Mouse (Mus musculus) midbrain, embryonic 13.5 days (tissue): ENCODE measurements around the gene Dusp19. TPM values are rescaled to one million over a fixed set of nuclear protein-coding genes. Genes with fewer than 3 reads are reported as not detected.

ENCODE experiments used
- ATAC-seq: fragments of 200-750 bp; cut with Nextera tagmentation; 2 replicates; pipeline ENCODE4 v1.8.0; 2017; ENCODE audit warnings: mild to moderate bottlenecking, moderate TSS enrichment, moderate library complexity
- H3K27ac ChIP-seq: fragments of 300-500 bp; sonication (generic); 2 replicates; pipeline ENCODE4 v1.5.1; 2015; ENCODE audit warnings: inconsistent platforms, mild to moderate bottlenecking, moderate library complexity
- H3K27me3 ChIP-seq: fragments of 300-500 bp; sonication (generic); 2 replicates; pipeline ENCODE4 v1.6.1; 2015; ENCODE audit warnings: mild to moderate bottlenecking, inconsistent platforms
- H3K36me3 ChIP-seq: fragments of 300-500 bp; sonication (generic); 2 replicates; pipeline ENCODE4 v1.6.1; 2015; ENCODE audit warnings: mild to moderate bottlenecking, inconsistent platforms
- H3K4me1 ChIP-seq: fragments of 300-500 bp; sonication (generic); replicated peaks from 2 replicates; pipeline ENCODE4 v1.6.1; 2015; ENCODE audit warnings: inconsistent platforms
- H3K4me2 ChIP-seq: fragments of 300-500 bp; sonication (generic); replicated peaks from 2 replicates; pipeline ENCODE4 v1.6.1; 2015; ENCODE audit warnings: moderate library complexity, mild to moderate bottlenecking, inconsistent platforms
- H3K4me3 ChIP-seq: fragments of 300-500 bp; sonication (generic); replicated peaks from 2 replicates; pipeline ENCODE4 v1.5.1; 2015; ENCODE audit warnings: mild to moderate bottlenecking, inconsistent platforms
- H3K9ac ChIP-seq: fragments of 300-500 bp; sonication (generic); replicated peaks from 2 replicates; pipeline ENCODE4 v1.6.1; 2015; ENCODE audit warnings: mild to moderate bottlenecking, inconsistent platforms
- H3K9me3 ChIP-seq: fragments of 300-500 bp; sonication (generic); 2 replicates; pipeline ENCODE4 v1.6.1; 2016; ENCODE audit warnings: mild to moderate bottlenecking, inconsistent platforms
- whole genome bisulfite sequencing: fragments of 180-500 bp; shearing (Covaris S2); methylation state at CpG from one replicate; pipeline ENCODE4 v1.1.7; 2015; 5-methylcytosine and 5-hydroxymethylcytosine counted together
- polyA plus RNA-seq: library from polyadenylated mRNA; unstranded; fragments of >200 nt; fragmentation: Nextera tagmentation; extraction: Ambion mirVana; gene quantifications from 2 replicates; pipeline ENCODE4 v1.2.1, GENCODE M21; 2015

Dusp19 gene
- polyA plus RNA-seq, result 17.3 and 17.4 TPM in 2 replicates

GRCm38 (mm10) chr2:80616854-80617737 is at the start of gene Dusp19, which contains the start of gene Nup35:
Gene Dusp19 (plus strand): TSS chr2:80617045.
Gene Nup35 (plus strand): TSS chr2:80617236.
- 2% methylated on average over 21 of the region's 21 CpGs for WGBS
- Histone ChIP-seq H3K9me3 (no peaks in the 10 kb centered on the region), H3K4me2 (peak within 1 kb of the TSS; percentile 81), H3K27ac (peak within 1 kb of the TSS; percentile 80), H3K4me3 (peak within 1 kb of the TSS; percentile 66), H3K36me3 (peaks cover 5% of the 10 kb centered on the region; the same call in 1 of the 2 replicates), H3K9ac (peak within 1 kb of the TSS; percentile 78), H3K27me3 (no peaks in the 10 kb centered on the region), H3K4me1 (peaks cover 18% of the 10 kb centered on the region)
- ATAC-seq, result peak; percentile 100

- Histone ChIP-seq H3K4me1 (0 out of 2 replicates have a peak, but pooled peaks cover 5% of the 10 kb centered on the region), H3K4me3 (no peak overlapping the region), H3K9ac (no peak overlapping the region), H3K36me3 (0 out of 2 replicates have a peak, but pooled peaks cover 2% of the 10 kb centered on the region), H3K27ac (no peak overlapping the region), H3K4me2 (no peak overlapping the region), H3K9me3 (no peaks in the 10 kb centered on the region), H3K27me3 (no peaks in the 10 kb centered on the region)
- ATAC-seq, result no peak
- WGBS, result 93% methylated on average over 4 of the region's 4 CpGs
These were observed 49.4 kb upstream of the Dusp19 start for GRCm38 (mm10) chr2:80567411-80567810.

GRCm38 (mm10) chr2:80570656-80571055 is 46.2 kb upstream of the Dusp19 start:
- Histone ChIP-seq H3K4me1 (0 out of 2 replicates have a peak, but pooled peaks cover 6% of the 10 kb centered on the region), H3K27me3 (no peaks in the 10 kb centered on the region), H3K4me3 (no peak overlapping the region), H3K9me3 (no peaks in the 10 kb centered on the region), H3K9ac (no peak overlapping the region), H3K36me3 (0 out of 2 replicates have a peak, but pooled peaks cover 2% of the 10 kb centered on the region), H3K4me2 (no peak overlapping the region), H3K27ac (no peak overlapping the region)
- no peak for ATAC-seq
- 81% methylated on average over 4 of the region's 4 CpGs for WGBS

GRCm38 (mm10) chr2:80577286-80577685 is 39.6 kb upstream of the Dusp19 start:
- Histone ChIP-seq H3K36me3 (no peaks in the 10 kb centered on the region), H3K27me3 (no peaks in the 10 kb centered on the region), H3K9ac (no peak overlapping the region), H3K4me1 (peaks cover 28% of the 10 kb centered on the region), H3K4me3 (no peak overlapping the region), H3K4me2 (no peak overlapping the region), H3K27ac (no peak overlapping the region), H3K9me3 (no peaks in the 10 kb centered on the region)
- ATAC-seq, result no peak
- WGBS, result 100% methylated on average over 1 of the region's 1 CpGs

- peak overlapping the region; percentile 56 for H3K9ac ChIP-seq
- WGBS, result 57% methylated on average over 6 of the region's 6 CpGs
- no peaks in the 10 kb centered on the region for H3K9me3 ChIP-seq
- no peak for ATAC-seq
- peak overlapping the region; percentile 89 for H3K4me3 ChIP-seq
- no peaks in the 10 kb centered on the region for H3K36me3 ChIP-seq
- H3K4me2 ChIP-seq, result peak overlapping the region; percentile 73
- peaks cover 28% of the 10 kb centered on the region for H3K4me1 ChIP-seq
- H3K27ac ChIP-seq, result no peak overlapping the region
- no peaks in the 10 kb centered on the region for H3K27me3 ChIP-seq
These were observed 37.5 kb upstream of the Dusp19 start for GRCm38 (mm10) chr2:80579253-80579891.

GRCm38 (mm10) chr2:80580311-80580961 is 36.4 kb upstream of the Dusp19 start:
- WGBS, result under 1% methylated on average over 61 of the region's 65 CpGs
- Histone ChIP-seq H3K27ac (peak overlapping the region; percentile 98), H3K36me3 (no peaks in the 10 kb centered on the region), H3K9ac (peak overlapping the region; percentile 98), H3K27me3 (no peaks in the 10 kb centered on the region), H3K4me3 (peak overlapping the region; percentile 89), H3K4me2 (peak overlapping the region; percentile 73), H3K9me3 (no peaks in the 10 kb centered on the region), H3K4me1 (peaks cover 24% of the 10 kb centered on the region)
- peak; percentile 77 for ATAC-seq

- peak within 1 kb of the TSS; percentile 98 for H3K9ac ChIP-seq
- peaks cover 21% of the 10 kb centered on the region for H3K4me1 ChIP-seq
- H3K4me3 ChIP-seq, result peak within 1 kb of the TSS; percentile 89
- ATAC-seq, result peak; percentile 96
- H3K27ac ChIP-seq, result peak within 1 kb of the TSS; percentile 98
- H3K4me2 ChIP-seq, result peak within 1 kb of the TSS; percentile 73
- H3K9me3 ChIP-seq, result no peaks in the 10 kb centered on the region
- H3K27me3 ChIP-seq, result no peaks in the 10 kb centered on the region
- under 1% methylated on average over 78 of the region's 88 CpGs for WGBS
- no peaks in the 10 kb centered on the region for H3K36me3 ChIP-seq
These were observed 35.7 kb upstream of the Dusp19 start, which contains the start of gene Nckap1 for GRCm38 (mm10) chr2:80581043-80581711. Gene Nckap1 (minus strand): TSS chr2:80581380.

GRCm38 (mm10) chr2:80582356-80582755 is 34.5 kb upstream of the Dusp19 start:
- Histone ChIP-seq H3K4me3 (no peak overlapping the region), H3K9me3 (no peaks in the 10 kb centered on the region), H3K27ac (no peak overlapping the region), H3K9ac (no peak overlapping the region), H3K27me3 (no peaks in the 10 kb centered on the region), H3K36me3 (no peaks in the 10 kb centered on the region), H3K4me2 (no peak overlapping the region), H3K4me1 (peaks cover 19% of the 10 kb centered on the region)
- 84% methylated on average over 3 of the region's 3 CpGs for WGBS
- no peak for ATAC-seq

GRCm38 (mm10) chr2:80594215-80594918 is 22.5 kb upstream of the Dusp19 start:
- Histone ChIP-seq H3K4me3 (no peak overlapping the region), H3K27me3 (no peaks in the 10 kb centered on the region), H3K4me1 (no peaks in the 10 kb centered on the region), H3K9ac (no peak overlapping the region), H3K4me2 (no peak overlapping the region), H3K9me3 (no peaks in the 10 kb centered on the region), H3K36me3 (no peaks in the 10 kb centered on the region), H3K27ac (no peak overlapping the region)
- 86% methylated on average over 4 of the region's 4 CpGs for WGBS
- no peak for ATAC-seq

GRCm38 (mm10) chr2:80596960-80597359 is 19.9 kb upstream of the Dusp19 start:
- no peak for ATAC-seq
- WGBS, result 78% methylated on average over 5 of the region's 5 CpGs
- no peak overlapping the region for H3K27ac ChIP-seq
- H3K4me1 ChIP-seq, result no peaks in the 10 kb centered on the region
- H3K9ac ChIP-seq, result no peak overlapping the region
- H3K4me3 ChIP-seq, result no peak overlapping the region
- no peaks in the 10 kb centered on the region for H3K36me3 ChIP-seq
- H3K27me3 ChIP-seq, result no peaks in the 10 kb centered on the region
- H3K4me2 ChIP-seq, result no peak overlapping the region
- no peaks in the 10 kb centered on the region for H3K9me3 ChIP-seq

GRCm38 (mm10) chr2:80599850-80600249 is 17.0 kb upstream of the Dusp19 start:
- Histone ChIP-seq H3K4me3 (no peak overlapping the region), H3K9ac (no peak overlapping the region), H3K4me2 (no peak overlapping the region), H3K36me3 (no peaks in the 10 kb centered on the region), H3K9me3 (no peaks in the 10 kb centered on the region), H3K27me3 (no peaks in the 10 kb centered on the region), H3K27ac (no peak overlapping the region), H3K4me1 (no peaks in the 10 kb centered on the region)
- no peak for ATAC-seq
- WGBS, result 92% methylated on average over 3 of the region's 3 CpGs
